Mouse (Mus musculus) small intestine, adult 2 months (tissue): ENCODE results near the gene Psmd3.

ENCODE experiments used
- CTCF ChIP-seq: fragments of 200-500 bp; IDR thresholded peaks from 2 replicates; pipeline ENCODE4 v1.5.1; 2012; ENCODE audit warnings: low read depth, mild to moderate bottlenecking, control low read depth, inconsistent platforms, low read length, moderate library complexity, mixed read lengths; ENCODE audit not compliant: insufficient replicate concordance, insufficient read length; ENCODE audit errors: extremely low read depth
- POLR2A ChIP-seq: fragments of 200-500 bp; IDR thresholded peaks from 2 replicates; pipeline ENCODE4 v1.6.1; 2012; ENCODE audit warnings: low read depth, mild to moderate bottlenecking, control low read depth, inconsistent platforms, low read length, moderate library complexity

GRCm38 (mm10) chr11:98675829-98676363 lies 6.5 kb upstream of the Psmd3 start:
- TF ChIP-seq POLR2A (no peak), CTCF (no peak)
